Mouse (Mus musculus) urinary bladder, postnatal 36 days (tissue): ENCODE results near the gene Sfxn2.
"Not testable (repeated sequence)": the region's sequence is repeated elsewhere in the genome, so short reads cannot be mapped to it uniquely, and the experiment has no call there.

Source experiments
- DNase-seq, 2 experiments: peaks; one replicate each; pipeline ENCODE4 v3.0.0; 2022; ENCODE audit warnings: low spot score in 2 of 2, mixed read lengths in 1 of 2

The Sfxn2 gene

DNA sequence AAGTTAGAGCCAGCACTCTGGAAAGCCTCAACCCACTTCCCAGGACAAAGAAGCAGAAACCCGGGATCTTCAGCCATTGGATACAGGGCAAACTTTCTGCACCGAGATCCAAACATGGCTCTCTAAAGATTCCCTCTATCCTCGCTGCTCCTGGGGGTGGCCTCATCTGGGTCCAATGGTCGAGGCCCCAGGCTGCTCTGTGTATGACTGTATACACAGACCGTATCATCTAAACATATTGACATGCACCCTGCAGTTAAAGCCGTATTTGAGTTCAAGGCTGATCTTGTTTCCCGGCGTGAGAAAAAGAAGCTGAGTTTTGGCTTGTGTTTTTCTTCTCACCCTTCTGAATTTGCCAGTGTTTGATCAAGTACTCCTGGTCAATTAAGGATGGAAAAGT, 30.4 kb upstream of the Sfxn2 start:
- no peak for DNase-seq

DNA sequence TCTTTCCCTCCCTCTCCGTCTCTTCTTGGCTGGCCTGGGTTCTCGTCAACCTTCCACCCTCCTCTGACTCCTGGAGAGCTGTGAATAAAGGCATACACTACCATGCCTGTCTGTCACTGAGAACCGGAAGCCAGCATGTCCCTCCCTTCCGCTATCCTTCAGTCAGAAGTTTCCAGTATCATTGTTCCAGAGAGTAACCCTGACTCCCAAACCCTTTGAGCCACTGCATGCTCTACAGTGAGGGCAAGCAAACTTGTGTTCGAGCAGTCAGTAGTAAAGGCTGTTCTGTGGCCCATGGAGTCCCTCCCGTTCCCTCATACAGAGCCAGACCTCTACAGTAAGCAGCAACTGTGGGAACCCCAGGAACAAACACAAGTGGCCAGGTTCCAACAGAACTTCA, 25.6 kb upstream of the Sfxn2 start:
- DNase-seq: no peak

DNA sequence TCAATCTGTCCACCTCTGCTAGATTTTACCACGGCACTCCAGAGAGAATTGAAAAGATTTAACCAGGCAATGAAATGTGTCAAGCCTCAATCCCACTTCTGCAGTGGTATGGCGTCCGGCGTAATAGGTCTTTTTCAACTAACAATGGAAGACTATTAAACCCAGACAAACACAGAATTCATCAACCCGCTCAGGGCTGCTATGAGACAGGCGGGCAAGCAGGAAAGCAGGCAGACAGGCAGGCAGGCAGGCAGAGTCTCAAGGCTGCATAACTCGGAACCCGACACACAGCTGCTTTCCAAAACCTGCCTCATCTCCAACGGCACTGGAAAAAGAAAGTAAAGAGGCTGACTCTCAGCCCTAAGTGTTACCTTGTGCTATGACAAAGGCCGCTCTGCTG, 25.1 kb upstream of the Sfxn2 start:
- DNase-seq: no peak

DNA sequence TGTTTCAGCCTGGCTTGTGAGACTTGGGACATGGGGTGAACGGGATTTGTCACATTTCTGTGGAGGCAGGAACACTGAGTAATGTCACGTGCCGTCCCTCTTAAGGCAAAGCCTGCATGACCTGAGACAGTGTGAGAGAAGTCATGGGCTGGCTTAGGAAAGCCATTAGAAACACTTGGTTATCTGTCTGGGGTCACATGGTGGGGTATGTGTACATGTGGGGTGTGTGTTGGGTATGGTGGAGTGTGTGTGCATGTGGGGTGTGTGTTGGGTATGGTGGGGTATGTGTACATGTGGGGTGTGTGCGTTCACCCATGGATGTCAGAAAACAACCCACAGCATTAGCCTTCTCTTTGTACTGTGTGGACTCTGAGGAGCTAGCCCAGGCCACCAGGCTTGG, 22.8 kb upstream of the Sfxn2 start:
- DNase-seq: no peak

DNA sequence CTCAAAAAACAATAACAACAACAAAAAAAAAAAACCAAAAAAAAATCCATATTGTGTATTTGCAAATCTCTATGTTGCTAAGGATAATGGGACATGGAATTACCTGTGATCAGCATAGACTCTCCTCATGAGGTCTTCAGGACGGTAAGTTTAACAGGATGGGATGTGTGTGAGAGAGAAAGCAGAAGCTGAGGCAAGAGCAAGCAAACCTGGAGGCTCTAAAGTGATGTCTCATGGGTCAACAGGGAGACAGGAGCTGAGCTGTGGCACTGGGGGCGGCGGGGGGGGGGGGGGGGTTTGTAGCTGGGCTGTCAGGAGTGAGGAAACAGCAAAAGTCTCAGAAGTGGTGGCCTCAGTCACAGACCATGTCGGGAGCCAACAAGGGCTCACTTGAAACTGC, 20.7 kb upstream of the Sfxn2 start:
- DNase-seq: no peak

DNA sequence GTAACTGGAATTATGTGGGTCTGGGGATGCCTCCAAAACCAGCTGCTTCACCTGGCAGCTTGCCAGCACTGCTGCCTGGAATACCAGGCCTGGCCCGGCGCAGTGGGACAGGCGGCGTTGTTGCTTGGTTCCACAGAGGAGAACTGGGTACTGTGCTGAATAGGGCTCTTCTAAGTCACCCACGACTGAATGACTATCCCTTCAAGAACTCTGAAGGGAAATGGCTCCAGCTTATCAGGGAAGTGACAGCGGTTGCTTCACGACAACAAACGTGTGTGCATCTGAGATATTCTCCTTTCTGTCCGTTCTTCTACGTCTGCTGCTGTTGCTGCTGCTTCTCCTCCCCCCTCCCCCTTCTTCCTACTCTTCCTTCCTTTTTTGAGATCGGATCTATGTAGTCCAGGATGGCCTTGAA, 19.6 kb upstream of the Sfxn2 start:
- DNase-seq: no peak

DNA sequence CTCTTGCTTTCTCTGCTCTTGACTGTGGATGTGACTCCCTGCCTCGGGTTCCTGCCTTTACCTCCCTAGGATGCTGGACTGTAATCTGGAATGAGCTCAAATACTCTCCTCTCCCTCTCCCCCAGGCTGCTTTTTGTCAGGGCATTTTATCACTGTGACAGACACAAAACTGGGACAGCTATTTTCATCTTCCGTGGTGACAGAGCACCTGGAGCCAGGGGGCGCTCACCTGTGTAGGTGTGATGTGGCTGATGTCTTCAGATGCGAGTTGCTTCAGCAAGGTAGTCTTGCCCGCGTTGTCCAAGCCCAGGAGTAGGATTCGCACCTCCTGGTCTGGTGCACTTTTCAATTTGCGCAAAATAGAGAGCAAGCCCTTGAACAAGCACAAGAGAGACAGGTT, 15.2 kb upstream of the Sfxn2 start:
- no peak for DNase-seq

DNA sequence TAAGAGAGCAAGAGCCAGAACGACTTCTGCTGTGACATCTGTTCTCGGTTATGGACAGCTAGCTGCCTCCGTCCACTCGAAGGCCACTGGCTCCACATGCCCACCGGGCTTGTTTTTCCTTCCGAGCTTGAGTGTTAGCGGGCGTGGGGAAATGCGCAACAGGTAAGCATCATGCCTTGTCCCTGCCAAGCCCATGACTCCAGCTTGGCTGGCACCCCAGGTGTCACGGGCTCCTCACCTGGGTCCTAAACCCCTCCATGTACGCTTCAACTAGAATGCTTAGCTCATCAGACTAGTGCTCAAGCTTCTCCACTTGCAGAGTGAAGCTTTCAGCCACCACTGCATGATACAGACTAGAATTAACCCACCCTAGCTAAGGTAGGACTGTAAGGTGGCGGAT, 14.5 kb upstream of the Sfxn2 start:
- no peak for DNase-seq

DNA sequence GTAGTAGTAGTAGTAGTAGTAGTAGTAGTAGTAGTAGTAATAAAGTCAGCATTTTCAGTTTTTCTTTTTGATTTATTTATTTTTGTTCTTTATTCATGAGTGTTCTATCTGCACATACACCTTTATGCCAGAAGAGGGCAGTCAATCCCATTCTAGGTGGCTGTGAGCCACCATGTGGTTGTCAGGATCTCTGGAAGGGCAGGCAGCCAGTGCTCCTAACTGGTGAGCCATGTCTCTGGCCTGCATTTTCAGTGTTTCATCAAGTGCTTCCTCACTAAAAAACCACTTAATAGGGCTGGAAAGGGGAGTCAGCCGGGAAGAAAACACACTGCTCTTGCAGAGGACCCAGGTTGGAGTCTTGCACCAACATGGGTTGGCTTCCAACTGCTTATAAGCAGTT, 11.0 kb upstream of the Sfxn2 start:
- peak; percentile 27 to 65 for DNase-seq

DNA sequence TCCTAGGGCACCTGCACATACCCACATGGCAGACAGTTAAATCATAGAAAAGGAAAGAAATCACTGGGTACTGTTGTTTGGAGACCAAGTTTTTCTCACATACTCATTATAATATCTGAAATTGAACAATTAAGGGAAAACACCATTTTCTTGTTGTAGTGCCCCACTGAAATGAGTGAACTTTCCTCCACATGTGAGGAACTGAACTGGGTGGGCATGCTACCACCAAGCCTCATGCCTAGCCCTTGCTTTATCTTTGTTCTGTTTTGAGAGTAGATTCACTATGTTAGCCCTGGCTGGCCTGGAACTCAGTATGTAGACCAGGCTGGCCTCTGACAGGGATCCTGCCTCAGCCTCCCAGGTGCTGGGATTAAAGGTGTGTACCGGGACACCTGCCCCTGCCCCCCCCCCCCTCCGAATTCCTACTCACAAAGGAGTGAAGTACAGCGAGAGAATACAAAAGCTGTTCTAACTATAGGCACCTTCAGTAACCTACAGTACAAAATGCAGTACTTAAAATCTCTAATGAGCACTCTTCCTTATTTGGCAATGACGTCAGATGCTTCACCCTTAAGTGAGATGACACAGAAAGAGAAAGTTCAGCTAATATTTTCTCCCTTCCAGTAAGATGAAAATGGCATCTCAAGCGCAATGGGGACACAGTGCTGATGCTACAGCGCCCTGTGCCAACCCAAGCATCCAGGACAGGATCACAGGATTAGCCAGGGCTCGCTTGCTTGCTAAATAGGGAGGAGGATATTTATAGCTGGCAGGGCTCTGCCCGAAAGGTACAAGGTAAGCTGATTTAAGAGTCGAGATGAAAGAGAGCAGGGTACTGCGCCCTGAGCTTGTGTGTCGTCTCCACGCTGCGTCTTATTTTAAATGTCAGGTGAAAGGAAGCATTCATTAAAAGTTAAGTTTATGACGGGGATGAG, 10.3 kb upstream of the Sfxn2 start:
- DNase-seq: no peak

DNA sequence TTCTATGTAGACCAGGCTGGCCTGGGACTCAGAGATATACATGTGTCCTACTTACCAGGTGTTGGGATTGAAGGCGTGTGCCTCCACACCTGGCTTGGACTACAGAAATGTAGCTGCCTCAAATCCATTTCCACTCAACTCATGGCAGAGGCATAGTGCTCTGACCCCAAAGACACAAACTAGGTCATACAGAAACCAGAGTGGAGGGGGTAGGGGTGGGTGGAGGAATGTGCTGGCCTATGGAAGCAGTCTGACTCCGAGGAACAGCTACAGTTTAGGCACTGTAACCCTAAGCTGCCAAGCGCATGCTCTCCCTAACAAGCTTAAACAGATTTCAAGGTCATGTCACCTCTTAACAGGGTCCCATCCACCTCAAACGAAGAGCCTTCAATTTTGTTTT, 9.6 kb upstream of the Sfxn2 start:
- no peak for DNase-seq

DNA sequence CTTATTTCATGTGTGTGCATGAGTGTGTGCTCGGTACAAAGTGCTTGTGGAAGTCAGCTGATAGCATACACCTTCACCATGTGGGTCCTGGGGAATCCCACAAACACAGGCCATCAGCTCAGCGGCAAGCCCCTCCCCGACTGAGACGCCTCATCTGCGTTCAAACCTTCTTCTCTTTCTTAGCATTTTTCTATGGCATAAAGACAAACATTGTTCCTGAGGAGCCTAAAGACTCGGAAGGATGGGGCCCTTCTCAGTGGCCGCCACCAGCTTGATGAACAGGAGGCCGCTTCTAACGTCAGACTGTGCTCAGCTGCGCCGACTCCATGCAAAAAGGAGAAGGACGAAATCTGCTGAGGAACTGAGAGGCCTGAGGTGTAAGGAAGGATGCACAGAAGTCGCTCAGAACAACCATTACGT, 9.1 kb upstream of the Sfxn2 start:
- no peak for DNase-seq

DNA sequence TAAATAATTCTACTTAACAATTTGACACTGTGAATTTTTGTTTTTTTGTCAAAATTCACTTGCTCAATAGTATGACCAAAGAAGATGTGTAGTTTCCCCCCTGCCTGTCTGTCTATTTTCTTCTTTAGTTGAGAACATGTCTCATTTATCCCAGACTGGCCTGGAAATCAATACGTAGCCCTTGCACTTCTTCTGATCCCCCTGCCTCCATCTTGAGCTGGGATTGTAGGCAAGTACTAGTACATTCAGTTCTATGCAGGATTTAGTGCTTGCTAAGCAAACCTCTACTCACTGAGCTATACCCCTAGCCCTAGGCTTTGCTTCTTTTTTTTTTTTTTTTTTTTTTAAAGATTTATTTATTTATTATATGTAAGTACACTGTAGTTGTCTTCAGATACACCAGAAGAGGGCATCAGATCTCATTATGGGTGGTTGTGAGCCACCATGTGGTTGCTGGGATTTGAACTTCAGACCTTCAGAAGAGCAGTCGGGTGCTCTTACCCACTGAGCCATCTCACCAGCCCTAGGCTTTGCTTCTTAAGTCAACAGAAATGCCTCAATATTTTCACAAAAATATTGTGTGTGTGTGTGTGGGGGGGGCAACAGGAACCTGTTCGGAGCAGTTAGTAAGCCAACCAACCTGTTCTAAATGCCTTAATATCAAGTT, 1.8 kb upstream of the Sfxn2 start:
- not testable (repeated sequence) for DNase-seq

DNA sequence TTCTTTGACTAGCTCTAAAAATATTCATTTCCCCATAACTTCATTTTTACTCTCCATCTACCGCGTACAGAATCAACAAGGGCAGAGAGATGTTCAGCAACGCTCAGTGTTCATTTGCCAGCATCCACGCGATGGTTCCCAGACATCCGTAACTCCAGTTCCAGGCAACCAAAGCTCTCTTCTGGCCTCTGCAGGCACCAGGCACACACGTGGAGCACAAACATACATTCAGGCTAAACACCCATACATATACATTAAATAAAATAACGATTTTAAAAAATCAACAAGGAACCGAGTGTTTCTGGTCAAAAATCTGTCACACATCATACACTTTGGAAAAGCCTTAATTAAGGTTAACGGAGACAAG, 1.3 kb upstream of the Sfxn2 start:
- no peak for DNase-seq

DNA sequence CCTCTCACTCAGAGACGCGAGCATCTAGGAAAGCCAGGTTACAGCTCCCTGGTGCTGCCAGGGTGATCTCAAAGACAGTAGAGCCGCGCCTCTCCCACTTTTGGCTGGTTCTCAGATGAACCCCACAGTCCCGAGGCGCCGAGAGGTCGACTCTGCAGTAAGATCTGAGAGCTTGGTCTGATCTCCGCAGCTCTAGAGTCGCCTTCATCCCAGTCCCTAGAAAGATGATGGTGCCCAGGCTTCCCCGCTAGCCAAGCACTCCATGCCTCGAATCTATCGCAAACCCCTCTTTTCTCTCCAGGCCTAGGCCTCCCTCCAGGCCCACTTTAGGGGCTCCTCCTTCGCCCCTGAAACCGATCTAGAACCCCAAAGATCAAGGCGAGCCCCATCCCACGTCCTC, 617 bp upstream of the Sfxn2 start:
- DNase-seq: no peak

DNA sequence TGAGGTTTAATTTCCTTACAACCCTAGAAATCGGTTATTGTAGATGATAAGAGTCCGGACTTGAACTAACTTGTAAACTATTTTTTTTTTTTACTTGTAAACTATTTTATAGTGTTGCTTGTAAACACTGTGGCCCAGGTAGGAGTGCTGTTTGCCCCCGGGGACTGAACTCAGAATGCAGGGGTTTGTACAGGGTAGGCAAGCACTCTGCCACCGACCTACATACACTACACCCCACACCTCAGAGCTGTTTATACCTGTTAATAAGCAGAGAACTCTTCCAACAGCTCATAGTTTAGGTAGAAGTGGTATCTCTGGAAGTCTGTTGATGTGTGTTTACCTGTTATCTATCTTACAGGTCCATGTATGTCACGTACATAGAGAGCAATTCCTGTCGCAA, 825 bp downstream of the Sfxn2 start:
- DNase-seq: no peak

DNA sequence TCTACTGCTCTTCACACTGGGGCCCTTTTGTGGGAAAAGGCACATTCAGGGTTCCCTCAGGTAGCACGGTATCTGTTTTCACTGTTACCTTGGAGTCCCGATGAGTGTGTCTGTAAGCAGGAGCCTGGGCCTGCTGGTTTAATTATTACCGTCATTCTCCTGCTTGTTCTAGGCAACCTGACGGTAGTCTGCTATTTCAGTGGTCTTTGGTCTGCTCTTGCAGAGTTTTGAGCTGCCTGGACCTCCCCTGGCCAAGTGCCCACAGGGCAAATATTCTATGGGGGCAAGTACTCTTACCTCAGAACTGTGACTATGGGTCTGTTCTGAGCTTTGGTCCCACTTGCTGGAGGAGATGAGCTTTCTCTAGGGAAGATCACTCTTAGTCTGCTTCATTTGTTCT, 2.0 kb downstream of the Sfxn2 start:
- no peak for DNase-seq

DNA sequence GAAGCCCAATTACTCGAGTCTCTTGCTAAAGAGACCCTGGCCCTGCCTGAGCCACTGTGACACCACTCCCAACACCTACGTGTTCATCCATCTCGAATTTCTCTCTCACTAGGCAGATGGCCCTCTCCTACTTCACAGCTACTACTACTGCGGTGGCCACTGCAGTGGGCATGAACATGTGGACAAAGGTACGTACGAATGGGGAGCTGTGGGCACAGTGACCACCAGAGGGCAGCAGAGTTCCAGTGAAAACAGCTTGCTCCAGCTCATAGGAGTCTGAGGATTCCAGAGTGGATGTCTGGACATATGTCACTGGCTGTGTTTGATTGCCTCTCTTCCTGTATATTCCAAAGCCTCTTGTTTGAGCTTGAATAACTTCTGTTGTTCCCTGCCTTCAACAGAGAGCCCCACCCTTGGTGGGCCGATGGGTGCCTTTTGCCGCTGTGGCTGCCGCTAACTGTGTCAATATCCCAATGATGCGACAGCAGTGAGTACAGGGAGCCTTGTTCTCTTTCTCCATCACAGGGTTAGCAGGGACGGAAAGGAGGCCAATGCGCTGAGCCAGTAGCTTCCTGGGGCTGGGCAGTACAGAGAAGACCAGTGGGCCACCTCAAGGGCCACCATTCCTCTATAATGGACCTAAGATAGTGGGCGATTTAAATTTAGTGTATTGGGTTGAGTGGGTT, 14.8 kb downstream of the Sfxn2 start:
- peak; percentile 76 to 83 for DNase-seq

DNA sequence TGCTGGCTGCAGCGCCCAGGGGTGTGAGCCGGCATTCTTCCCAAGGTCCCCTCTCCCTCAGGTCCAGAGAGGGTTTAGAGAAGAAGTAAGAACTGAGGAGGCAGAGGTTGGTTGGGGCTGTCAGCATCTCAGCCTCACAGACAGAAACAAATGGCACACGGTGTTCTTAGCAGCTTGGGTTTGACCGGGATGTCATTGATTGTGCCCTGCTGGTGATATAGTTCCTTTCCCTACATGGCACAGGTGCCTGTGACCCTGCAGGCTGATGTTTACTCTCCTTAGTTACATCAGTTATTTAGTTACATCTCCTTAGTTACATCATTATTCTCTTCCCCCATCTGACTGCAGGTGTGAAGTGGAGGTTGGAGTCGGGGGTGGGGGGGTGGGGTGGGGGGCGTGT, 18.4 kb downstream of the Sfxn2 start:
- no peak for DNase-seq

DNA sequence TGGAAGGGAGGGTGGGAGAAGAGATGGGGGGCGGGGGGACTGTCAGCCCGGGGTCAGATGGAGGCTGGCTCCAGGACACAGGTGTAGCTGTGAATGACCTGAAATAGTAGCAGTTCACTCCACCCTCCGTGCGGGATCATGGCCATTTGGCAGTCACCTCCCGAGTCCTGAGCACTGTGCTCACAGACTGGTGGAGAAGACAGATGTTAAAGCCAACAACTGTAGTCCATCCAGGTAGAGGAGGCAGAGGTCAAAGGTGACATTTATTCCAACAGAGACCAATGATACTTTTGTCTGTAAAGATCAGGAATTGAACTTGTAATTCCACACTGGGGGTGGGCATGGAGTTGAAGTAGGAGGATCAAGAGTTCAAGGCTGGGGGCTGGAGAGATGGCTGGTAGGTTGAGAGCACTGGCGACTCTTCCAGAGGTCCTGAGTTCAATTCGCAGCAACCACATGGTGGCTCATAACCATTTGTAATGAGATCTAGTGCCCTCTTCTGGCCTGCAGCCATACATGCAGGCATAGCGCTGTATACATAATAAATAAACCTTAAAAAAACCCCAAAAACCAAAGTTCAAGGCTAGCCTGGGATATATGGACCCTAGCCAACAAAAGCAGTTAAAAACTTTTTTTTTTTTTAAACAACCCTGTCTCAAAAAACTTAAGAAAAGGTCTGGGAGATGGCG, 19.7 kb downstream of the Sfxn2 start:
- DNase-seq: no peak

DNA sequence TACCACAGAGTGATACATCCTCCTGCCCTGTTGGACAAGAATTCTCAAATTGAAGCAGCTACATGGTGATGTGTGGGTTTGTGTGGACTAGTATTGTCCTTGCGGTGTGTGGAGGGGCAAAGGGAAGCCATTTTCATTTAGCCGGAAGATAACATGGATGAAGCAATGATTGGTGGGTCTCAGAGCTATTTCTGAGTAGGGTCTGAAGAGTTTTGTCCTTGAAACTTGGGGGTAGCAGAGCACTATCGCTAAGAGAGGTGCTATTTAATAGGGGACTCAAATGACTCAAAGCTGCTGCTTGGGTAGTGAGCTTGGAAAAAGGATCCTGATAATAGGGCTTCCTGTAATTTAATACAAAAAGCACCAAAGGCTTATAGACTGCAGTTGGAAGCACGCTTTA, 25.0 kb downstream of the Sfxn2 start:
- DNase-seq: no peak

DNA sequence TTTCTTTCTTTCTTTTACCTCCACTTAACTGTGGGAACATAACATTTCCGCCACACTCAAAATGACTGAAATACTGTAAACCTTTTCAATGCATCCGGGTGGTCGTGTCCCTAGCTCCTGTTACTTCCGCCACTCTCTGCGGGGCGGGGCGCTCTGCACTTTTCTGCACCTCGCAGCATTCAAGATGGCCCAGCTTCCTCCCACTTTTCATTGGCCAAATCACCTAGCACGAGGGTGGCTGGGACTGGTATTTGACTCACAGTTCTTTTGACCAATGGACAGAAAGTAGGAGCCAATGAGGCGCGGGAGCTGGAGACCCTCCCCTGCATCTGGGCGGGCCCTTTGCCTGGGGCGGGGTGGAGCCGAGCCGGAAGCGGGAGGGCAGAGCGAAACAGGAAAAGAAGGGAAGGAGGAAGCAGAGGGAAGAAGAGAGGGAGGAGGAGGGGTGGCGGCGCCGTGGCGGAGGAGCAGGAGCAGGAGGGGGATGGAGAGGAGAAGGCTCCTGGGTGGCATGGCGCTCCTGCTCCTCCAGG, 25.6 kb downstream of the Sfxn2 start, which contains the start of gene Wbp1l:
Gene Wbp1l, plus strand, starts transcription at position 365 of the 533 bp plus-strand sequence.
- peak; percentile 95 to 98 for DNase-seq
